Mouse (Mus musculus): ENCODE measurements around the gene Olfr402.
"Not testable (repeated sequence)": the region's sequence is repeated elsewhere in the genome, so short reads cannot be mapped to it uniquely, and the experiment has no call there.

Gene Olfr402

GRCm38 (mm10) chr11:74153229-74153628, at the start of gene Olfr402:
TSS of gene Olfr402 (plus strand) at chr11:74153529.
- no peak for DNase-seq (ENCODE audit: low spot score)

GRCm38 (mm10) chr11:74105066-74105465, 48.3 kb upstream of the Olfr402 start:
- DNase-seq (ENCODE audit: low spot score), result no peak

GRCm38 (mm10) chr11:74113412-74113811, 39.9 kb upstream of the Olfr402 start, which contains the start of gene Olfr401:
TSS of gene Olfr401 (plus strand) at chr11:74113712.
- no peak for DNase-seq (ENCODE audit: low spot score)

GRCm38 (mm10) chr11:74140001-74140400, 13.3 kb upstream of the Olfr402 start:
- not testable (repeated sequence) for DNase-seq (ENCODE audit: low spot score)

GRCm38 (mm10) chr11:74145866-74146265, 7.5 kb upstream of the Olfr402 start:
- DNase-seq (ENCODE audit: low spot score), result no peak

GRCm38 (mm10) chr11:74168771-74169170, 15.4 kb downstream of the Olfr402 start:
- DNase-seq (ENCODE audit: low spot score), result no peak

GRCm38 (mm10) chr11:74183168-74183567, 29.8 kb downstream of the Olfr402 start:
- no peak for DNase-seq (ENCODE audit: low spot score)

- no peak for DNase-seq (ENCODE audit: low spot score)
Measured at GRCm38 (mm10) chr11:74183745-74184144, 30.4 kb downstream of the Olfr402 start.

- DNase-seq (ENCODE audit: low spot score), result no peak
Measured at GRCm38 (mm10) chr11:74185949-74186348, 32.6 kb downstream of the Olfr402 start, which contains the start of gene Olfr403. TSS of gene Olfr403 (plus strand) at chr11:74186249.
